Mouse (Mus musculus) left cerebral cortex, adult 2 months (tissue): ENCODE results near the gene Pcbp2. TPM values are rescaled to one million over a fixed set of nuclear protein-coding genes. Genes with fewer than 3 reads are reported as not detected.

Experiments
- DNase-seq, 2 experiments: peaks; one replicate each; pipeline ENCODE4 v3.0.0; 2021 to 2022; ENCODE audit warnings: low spot score in 2 of 2, mixed read lengths in 1 of 2; ENCODE audit errors: extremely low spot score in 1 of 2
- H3K27ac ChIP-seq: fragments of 200-600 bp; 2 replicates; pipeline ENCODE4 v1.8.1; 2022
- H3K4me3 ChIP-seq: fragments of 200-600 bp; 2 replicates; pipeline ENCODE4 v1.8.1; 2022
- CTCF ChIP-seq: fragments of 200-600 bp; IDR thresholded peaks from 2 replicates; pipeline ENCODE4 v1.8.1; 2022; ENCODE audit warnings: antibody characterized with exemption, mild to moderate bottlenecking, moderate library complexity
- intact Hi-C: fragments of 180-260 bp; cut with DNase I; formaldehyde crosslinking; loops from one replicate; pipeline ENCODE4 v1.15.1; 2025
- total RNA-seq, 2 experiments: library from RNA; stranded (reverse); gene quantifications; 2 replicates each; pipeline ENCODE4 v1.2.3; 2021

Pcbp2 gene
- total RNA-seq, 2 experiments from 2014 or later = 497 to 500 TPM

- peak in 1 of 2 experiments; percentile 14 for DNase-seq
- no peak overlapping the region for H3K4me3 ChIP-seq
- intact Hi-C loops = no loop called here
- no peak overlapping the region for H3K27ac ChIP-seq
- no peak for TF ChIP-seq CTCF
These were observed 18.5 kb upstream of the Pcbp2 start for GRCm38 (mm10) chr15:102451666-102452430.

DNA sequence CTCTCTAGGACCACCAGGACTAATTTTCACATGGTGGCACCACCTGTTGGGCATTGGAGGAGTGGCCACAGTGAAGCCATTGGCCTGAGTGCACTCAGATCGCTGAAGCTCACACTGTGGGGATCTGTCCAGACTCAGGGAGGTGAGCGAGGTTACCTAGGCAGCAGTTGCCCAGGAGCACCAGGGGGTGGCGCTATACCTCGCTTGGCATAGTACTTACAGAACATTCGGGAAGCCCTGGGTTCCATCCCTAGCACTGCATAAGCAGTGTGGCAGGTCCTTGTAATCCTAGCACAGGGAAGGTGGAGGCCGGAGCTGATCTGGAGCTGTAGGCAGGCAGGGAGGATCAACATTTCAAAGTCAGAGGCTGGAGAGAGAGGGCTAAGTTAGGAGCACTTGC is 14.3 kb upstream of the Pcbp2 start:
- Histone ChIP-seq H3K27ac (no peak overlapping the region), H3K4me3 (no peak overlapping the region)
- DNase-seq = no peak
- intact Hi-C loops = no loop called here
- peak; percentile 41 for TF ChIP-seq CTCF

DNA sequence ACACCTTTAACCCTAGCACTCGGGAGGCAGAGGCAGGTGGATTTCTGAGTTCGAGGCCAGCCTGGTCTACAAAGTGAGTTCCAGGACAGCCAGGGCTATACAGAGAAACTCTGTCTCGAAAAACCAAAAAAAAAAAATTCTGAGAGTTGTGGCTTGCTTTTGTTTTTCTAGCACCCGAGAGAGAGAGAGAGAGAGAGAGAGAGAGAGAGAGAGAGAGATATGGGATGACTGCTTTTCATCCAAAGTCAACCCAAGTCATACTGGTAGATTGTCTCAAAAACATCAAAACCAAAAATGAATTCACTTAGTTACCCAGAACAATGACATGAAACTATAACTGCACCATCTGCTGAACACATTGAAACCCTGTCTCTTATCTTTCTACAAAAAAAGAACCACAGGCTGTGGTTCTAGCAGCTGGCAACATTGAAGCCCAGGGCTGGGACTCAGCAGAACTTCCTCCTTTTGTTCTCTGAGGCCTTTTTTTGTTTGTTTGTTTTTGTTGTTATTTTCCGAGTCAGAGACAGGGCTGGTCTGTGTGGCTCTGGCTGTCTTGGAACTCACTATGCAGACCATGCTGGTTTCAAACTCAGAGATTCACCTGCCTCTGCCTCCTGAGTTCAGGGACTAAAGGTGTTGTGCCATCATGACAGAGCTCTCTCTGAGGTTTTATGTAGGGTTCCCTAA is 12.1 kb upstream of the Pcbp2 start:
- Histone ChIP-seq H3K27ac (peak overlapping the region; percentile 82), H3K4me3 (peak overlapping the region; percentile 55)
- TF ChIP-seq CTCF = no peak
- no peak for DNase-seq
- intact Hi-C loops = no loop called here

DNA sequence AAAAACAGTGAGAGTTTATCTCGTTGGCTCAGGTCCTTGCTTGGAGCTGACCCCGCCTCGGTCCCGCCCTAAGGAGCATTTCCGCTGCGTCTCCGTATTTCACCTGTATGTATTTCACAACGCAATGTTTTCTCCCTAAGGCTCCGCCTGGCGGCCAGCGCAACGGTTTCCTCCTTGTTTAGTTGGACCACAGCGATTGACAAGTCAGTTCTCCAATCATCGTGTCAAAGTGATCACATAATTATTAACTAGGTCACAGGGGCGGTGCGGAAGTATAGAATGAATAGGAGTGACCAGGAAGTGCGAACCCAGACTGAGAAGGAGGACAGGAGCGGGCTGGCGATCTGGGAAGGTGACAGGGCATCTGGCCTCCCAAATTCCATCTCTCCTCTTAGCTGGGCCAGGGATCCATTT is 11.4 kb upstream of the Pcbp2 start, which contains the start of gene Prr13:
Gene Prr13, plus strand, starts transcription at position 125 of the 414 bp plus-strand sequence.
- TF ChIP-seq CTCF = peak; percentile 72
- H3K4me3 ChIP-seq = peak within 1 kb of the TSS; percentile 55
- peak within 1 kb of the TSS; percentile 82 for H3K27ac ChIP-seq
- peak; percentile 87 to 90 for DNase-seq
- intact Hi-C loops = no loop called here

DNA sequence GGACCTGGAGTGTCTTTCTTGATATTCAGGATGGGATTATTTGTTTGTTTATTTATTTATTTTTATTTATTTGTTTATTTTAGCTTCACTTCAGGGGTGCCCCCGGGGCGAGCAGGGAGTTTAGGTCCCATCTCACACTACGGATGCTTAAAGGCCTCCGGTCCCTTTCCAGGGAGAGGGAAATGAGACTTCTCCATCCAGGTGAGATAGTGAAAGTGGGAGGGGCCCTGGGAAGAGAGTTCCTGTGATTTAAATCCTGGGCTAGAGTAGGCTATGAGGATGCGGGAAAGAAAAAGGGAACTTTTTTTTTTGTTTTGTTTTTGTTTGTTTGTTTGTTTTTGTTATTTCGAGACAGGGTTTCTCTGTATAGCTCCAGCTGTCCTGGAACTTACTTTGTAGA is 11.0 kb upstream of the Pcbp2 start:
- no peak for DNase-seq
- no peak for TF ChIP-seq CTCF
- Histone ChIP-seq H3K4me3 (peak overlapping the region; percentile 55), H3K27ac (peak overlapping the region; percentile 82)
- intact Hi-C loops = no loop called here

GRCm38 (mm10) chr15:102459847-102460246 is 10.5 kb upstream of the Pcbp2 start:
- no peak for DNase-seq
- Histone ChIP-seq H3K27ac (no peak overlapping the region), H3K4me3 (no peak overlapping the region)
- intact Hi-C loops = no loop called here
- TF ChIP-seq CTCF = no peak

- intact Hi-C loops = no loop called here
- H3K4me3 ChIP-seq = no peak overlapping the region
- TF ChIP-seq CTCF = no peak
- DNase-seq = no peak
- no peak overlapping the region for H3K27ac ChIP-seq
These were observed 9.9 kb upstream of the Pcbp2 start for GRCm38 (mm10) chr15:102460409-102460808.

DNA sequence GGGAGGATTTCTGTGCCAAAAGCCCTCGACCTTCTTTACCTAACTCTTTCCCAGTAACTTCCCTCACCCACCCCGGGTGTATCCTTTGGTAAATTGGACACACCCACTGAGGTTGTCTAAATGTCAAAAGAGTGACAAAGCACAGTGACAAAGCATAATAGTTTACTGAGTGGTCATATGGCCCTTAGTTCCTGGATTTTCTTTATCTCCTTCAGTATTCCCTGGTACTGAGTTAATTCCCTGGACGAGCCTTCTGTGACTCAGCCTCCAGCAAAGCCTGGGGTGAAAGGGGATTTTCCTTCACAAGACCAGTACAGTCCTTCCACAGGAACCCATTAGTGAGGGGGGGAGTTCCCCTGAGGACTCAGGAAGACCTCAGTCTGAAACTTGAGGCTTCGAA is 9.4 kb upstream of the Pcbp2 start:
- no peak for DNase-seq
- Histone ChIP-seq H3K4me3 (no peak overlapping the region), H3K27ac (no peak overlapping the region)
- intact Hi-C loops = no loop called here
- no peak for TF ChIP-seq CTCF

DNA sequence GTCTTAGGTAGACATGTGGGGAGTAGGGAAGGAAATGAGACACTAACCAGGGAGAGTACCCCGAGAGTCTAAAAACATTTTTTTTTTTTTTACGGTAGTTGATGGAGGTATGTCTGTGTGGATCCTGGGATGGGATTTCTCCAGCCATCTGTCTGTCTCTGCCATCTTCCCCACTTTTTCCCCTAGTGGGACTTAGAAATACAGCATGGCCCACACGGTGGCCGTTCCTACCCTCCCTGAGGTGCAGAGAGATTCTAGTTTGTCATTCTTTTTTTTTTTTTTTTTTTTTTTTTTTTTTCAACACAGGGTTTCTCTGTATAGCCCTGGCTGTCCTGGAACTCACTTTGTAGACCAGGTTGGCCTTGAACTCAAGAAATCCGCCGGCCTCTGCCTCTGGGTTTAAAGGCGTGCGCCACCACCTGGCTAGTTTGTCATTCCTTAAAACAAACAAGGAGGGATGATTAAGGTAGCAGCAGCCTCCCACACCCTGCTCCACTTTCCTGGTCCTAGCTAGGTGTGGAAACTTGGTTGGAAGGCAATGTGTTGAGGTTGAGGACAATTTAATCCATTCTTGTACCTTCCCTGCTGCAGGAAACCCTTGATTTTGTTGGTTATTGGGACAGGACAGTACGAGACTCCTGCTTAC is 8.8 kb upstream of the Pcbp2 start:
- no peak for DNase-seq
- intact Hi-C loops = no loop called here
- Histone ChIP-seq H3K27ac (no peak overlapping the region), H3K4me3 (no peak overlapping the region)
- no peak for TF ChIP-seq CTCF

DNA sequence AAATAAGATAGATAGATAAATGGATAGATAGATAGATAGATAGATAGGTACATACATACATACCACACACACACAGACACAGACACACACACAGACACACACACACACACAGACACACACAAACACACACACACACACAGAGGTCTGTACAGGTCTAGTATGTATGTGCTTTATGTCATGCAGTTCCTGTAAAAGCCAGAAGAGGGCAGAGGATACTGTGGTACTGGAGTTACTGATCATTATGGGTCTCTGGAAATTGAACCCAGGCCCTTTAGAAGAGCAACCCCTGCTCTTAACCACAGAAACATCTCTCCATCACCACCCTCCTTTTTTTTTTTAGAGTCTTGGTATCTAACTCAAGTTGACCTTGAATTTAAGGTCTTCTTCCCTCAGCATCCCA is 6.7 kb upstream of the Pcbp2 start:
- intact Hi-C loops = no loop called here
- Histone ChIP-seq H3K4me3 (no peak overlapping the region), H3K27ac (no peak overlapping the region)
- no peak for DNase-seq
- peak; percentile 39 for TF ChIP-seq CTCF

- Histone ChIP-seq H3K27ac (no peak overlapping the region), H3K4me3 (no peak overlapping the region)
- intact Hi-C loops = no loop called here
- no peak for DNase-seq
- TF ChIP-seq CTCF = no peak
These were observed 1.5 kb upstream of the Pcbp2 start for GRCm38 (mm10) chr15:102468675-102469370.
